Mouse (Mus musculus): ENCODE results near the gene Lrrc41.

The Lrrc41 gene
- long read RNA-seq, experiment 1, transcript Lrrc41-201 (10 exons, 3,065 nt), result major isoform, 29 of 36 reads
- long read RNA-seq, experiment 1, partial matches to known transcripts, result 3 of 36 reads
- long read RNA-seq, experiment 1, other reads (novel, unspliced or antisense), result 4 of 36 reads
- long read RNA-seq, experiment 2, transcript Lrrc41-201 (10 exons, 3,065 nt), result major isoform, 25 of 34 reads
- long read RNA-seq, experiment 2, partial matches to known transcripts, result 9 of 34 reads
- long read RNA-seq, experiment 2, other reads (novel, unspliced or antisense), result 0 of 34 reads

GRCm38 (mm10) chr4:116074861-116075620 is at the start of gene Lrrc41, which contains the start of gene Uqcrh:
Lrrc41 (plus strand) TSS chr4:116075269.
Uqcrh (minus strand) TSS chr4:116075071.
- intact Hi-C loops (cut with DNase I), result no loop called here

DNA sequence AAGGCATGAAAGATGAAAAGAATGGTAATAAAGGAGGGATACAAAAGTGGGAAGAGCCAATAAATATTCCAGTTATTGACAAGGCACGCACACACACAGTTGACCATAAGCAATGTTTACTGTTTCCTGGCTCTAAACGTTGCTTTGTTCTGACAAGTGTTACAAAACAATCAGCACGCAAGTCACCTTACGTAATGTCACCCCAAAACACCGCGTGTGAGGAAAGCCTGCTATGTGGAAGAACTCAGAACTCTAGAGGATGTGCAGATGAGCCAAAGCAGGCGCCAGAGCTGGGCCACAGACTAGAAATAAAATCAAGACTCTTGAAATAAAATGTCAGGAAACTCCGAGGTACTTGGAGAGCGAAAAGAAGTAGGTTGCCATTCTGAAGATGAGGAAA is 42.2 kb upstream of the Lrrc41 start:
- intact Hi-C loops (cut with DNase I), result no loop called here

- intact Hi-C loops (cut with DNase I), result no loop called here
Measured at GRCm38 (mm10) chr4:116033374-116033773, 41.7 kb upstream of the Lrrc41 start.

- intact Hi-C loops (cut with DNase I), result no loop called here
Measured at GRCm38 (mm10) chr4:116040466-116040865, 34.6 kb upstream of the Lrrc41 start.

- intact Hi-C loops (cut with DNase I), result no loop called here
Measured at GRCm38 (mm10) chr4:116042186-116042585, 32.9 kb upstream of the Lrrc41 start.

DNA sequence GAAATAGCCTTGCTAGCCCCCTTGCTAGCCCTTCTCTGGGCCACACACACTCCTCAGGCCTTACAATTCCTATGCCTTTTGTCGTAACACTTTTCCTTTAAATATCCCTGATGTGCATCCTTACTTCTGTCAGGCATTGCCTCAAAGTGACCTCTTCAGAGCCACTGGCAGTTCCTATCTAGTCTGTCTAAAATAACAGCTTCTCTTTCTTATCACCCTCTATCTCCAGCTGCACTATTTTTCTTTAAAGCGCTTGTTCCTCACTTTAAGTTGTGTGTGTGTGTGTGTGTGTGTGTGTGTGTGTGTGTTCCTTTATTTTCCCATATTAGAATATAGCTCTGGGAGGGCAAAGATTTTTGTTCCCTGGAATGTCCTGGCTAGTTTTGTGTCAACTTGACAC is 28.5 kb upstream of the Lrrc41 start:
- intact Hi-C loops (cut with DNase I), result no loop called here

DNA sequence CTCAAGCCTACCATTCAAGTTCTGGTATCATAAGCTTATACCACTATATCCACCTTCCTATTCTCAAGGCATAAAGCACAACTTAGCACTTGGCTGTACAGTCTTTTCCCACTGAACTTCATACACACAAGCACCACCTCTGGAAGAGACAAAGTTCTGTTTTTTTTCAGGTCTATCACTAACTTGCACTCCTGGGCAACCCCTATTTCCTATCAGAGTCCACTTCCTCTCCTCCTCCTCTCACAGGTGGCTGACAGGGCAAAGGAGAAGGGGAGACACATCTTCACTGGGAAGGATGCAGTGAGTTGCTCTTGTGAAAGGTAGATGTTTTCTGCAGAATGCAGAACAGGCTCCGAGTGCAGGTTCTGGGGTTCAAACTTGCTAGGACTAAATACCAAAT is 27.4 kb upstream of the Lrrc41 start:
- intact Hi-C loops (cut with DNase I), result no loop called here

GRCm38 (mm10) chr4:116048130-116048920 is 26.7 kb upstream of the Lrrc41 start:
- intact Hi-C loops (cut with DNase I), result no loop called here

DNA sequence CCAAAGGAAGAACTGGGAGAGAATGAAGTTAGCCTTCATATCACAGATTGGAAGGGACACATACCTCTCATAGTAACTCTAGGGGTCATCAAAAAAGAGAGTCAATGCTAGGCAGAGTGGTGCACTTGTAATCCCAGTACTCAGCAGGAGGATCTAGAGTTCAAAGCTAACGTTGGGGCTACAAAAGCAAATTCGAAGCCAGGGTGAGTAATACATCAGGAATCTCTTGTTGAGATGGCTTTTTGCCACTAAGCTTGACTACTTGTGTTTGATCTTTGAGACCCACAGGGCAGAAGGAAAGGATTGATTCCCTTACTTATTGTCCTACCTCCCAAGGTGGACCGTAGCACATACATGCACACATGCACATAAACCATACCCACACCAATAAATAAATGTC is 25.9 kb upstream of the Lrrc41 start:
- intact Hi-C loops (cut with DNase I), result no loop called here

DNA sequence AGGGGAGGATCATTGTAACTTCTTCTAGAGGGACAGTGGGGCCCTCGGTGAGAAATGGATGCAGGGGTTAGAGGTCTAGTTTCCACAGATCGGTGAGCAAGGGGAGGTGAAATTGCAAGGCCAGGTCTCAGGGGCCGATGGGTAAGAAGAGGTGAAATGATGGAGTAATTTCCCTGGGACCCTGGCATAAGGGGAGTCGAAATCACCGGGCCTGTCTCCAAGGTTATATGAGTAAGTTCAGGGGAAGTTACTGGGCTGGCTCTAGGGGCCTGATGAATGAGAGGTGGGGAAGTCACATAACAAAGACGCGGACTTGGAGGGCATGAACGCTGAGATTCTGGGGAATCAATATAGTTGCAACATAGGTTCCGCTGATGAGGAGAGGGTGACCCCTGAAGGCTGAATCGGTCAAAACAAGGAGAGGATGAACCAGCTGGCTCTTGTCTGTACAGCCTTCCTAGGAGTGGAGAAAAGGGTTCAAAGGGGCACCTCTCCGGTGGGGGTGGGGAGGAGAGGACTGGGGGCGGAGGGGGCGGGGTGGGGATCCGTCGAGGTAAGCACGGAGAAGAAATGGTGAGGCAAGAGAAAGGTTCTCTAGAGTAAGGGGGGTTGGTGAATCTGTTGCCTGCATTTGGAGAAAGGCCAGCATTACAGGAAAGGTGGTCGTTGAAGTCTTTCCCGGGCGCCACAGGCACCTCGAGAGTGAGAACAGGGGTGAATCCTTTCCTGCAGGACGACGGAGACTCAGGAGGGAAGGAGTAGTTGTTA is 22.4 kb upstream of the Lrrc41 start:
- intact Hi-C loops (cut with DNase I), result no loop called here

DNA sequence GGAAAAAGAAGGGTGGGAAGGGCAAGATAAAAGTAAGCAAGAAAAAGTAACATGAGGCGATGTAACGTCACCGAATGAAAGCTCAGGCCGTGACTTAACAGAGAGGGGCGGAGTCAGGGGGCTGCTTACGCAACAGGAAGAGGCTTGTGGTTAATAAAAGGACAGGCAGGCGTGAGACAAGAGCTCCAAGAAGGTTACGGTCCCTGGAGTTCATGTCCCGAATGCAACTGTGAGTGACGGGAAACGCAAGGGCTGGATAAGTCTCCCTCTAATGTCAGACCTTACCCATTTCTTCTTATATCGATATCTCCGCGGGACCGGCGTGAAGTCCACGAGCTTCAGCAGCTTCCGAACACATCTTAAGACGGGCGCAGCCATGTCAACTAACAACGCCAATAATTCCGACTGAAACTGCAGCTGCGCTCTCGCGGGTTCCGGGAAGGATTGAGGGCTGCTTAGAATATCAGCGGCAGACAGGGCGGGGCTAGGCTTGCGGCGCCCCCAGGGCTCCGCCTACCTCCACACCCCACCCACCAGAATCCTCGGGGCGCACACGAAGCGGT is 21.6 kb upstream of the Lrrc41 start, which contains the start of gene Nsun4:
Gene Nsun4, minus strand, starts transcription at position 478 of the 563 bp plus-strand sequence.
- intact Hi-C loops (cut with DNase I), result no loop called here

DNA sequence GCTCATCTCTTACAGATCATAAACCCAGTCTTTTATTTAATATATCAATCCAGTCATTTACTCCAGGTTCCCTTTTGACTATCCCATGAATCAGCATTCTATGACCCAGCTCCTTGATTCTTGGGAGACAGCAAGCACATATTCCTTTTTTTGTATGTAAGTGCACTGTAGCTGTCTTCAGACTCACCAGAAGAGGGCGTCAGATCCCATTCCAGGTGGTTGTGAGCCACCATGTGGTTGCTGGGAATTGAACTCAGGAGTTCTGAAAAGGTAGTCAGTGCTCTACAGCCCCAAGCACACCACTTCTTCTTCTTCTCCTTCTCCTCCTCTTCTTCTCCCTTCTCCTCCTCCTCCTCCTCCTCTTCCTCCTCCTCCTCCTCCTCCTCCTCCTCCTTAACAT is 17.5 kb upstream of the Lrrc41 start:
- intact Hi-C loops (cut with DNase I), result no loop called here

GRCm38 (mm10) chr4:116059012-116059726 is 15.9 kb upstream of the Lrrc41 start:
- intact Hi-C loops (cut with DNase I), result no loop called here

DNA sequence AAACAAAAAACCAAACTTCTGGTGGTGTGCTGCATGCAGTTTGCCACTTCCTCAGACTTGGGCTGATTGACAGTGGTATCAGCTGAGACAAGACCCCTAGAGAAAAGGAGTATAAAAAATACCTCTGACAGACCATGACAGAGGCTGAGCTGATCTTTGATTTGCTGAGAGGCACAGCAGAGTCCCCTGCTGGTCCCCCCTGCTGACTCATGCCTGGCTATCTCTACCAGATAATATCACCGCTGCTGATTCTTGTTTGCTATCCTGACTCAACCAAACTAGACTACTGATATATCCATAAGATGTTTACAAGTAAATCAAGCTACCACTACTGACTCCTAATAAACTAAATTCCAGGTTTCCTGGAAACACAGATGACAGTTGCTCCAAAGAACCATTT is 11.2 kb upstream of the Lrrc41 start:
- intact Hi-C loops (cut with DNase I), result no loop called here

- intact Hi-C loops (cut with DNase I), result no loop called here
Measured at GRCm38 (mm10) chr4:116070116-116070515, 5.0 kb upstream of the Lrrc41 start.

DNA sequence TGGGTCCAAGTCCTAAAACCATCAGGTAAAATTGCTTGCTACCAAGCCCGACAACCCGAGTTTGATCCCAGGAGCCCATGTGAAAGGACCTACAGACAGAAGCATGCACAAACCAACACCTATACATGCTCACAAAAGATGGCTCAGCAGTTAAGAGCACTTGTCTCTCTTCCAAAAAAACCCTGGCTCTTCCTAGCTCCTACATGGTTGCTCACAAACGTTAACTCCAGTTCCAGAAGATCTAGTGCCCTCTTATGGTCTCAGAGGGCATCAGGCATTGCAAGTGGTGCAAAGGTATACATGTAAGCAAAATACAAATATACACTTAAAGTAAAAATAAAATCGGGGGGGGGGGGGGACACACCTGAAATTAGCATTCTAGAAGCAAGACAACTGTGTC is 1.9 kb upstream of the Lrrc41 start:
- intact Hi-C loops (cut with DNase I), result no loop called here

DNA sequence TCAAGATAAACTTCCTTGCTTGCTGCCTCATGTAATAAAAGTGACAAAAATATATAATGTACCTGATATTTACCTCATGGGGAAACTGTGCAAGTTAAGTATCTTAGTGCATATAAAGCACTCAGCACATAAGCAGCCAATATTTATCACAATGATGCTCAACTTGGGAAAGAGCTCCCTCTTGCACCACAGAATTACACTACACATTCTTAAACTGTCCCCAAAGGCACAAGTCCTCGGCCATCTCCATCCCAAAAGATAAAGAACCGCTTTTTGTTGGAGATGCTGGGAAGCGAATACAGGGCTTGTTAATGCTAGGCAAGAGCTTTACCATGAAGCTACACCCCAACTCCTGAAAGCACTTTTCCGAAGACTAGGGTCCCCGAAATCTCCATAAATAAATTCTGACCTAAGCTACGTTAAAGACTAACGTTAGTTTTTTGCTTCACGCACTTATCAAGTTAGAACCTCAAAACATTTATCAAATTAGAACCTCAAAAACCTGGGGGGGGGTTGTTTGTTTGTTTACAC is 859 bp upstream of the Lrrc41 start:
- intact Hi-C loops (cut with DNase I), result no loop called here

DNA sequence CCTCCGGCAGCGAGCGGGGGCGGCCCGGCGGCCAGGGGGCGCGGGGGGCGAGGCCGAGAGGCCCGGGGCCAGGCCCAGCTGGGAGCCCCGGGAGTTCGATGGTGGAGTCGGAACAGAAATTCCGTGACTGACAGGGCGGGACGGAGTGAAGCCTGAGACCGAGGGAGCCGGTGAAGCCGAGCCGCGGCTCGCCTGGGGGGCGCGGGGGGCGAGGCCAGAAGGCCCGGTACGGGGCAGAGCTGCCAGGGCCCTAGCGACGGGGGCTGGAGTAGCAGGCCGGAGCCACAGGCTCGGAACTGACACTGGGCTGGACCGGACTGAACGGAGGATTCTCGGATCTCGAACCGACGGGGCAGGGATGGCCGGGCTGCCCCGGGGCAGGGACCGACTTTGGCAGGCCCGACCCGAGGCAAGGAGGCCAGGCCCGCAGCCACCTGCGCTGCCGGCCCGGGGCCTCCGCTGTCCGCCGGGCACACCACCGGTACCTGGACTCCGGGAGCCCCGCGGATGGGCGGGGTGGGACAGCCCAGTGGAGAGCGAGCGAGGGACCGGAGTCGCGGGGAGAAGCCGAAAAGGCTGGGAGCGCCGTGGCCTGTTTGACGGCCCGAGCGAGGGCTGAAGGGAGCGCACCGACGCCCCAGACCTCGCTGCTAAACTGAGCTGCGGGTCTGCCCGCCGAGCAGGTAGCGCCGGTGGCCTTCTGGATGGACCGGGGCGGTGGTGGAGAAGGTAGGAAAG is 731 bp downstream of the Lrrc41 start:
- intact Hi-C loops (cut with DNase I), result no loop called here
